Mouse (Mus musculus) natural killer cell, adult 2 months (primary cell): ENCODE results near the gene Olfr904.
"Not testable (repeated sequence)": the region's sequence is repeated elsewhere in the genome, so short reads cannot be mapped to it uniquely, and the experiment has no call there.

Source experiments
- DNase-seq, 2 experiments: peaks; one replicate each; pipeline ENCODE4 v3.0.0; 2022; ENCODE audit warnings: low spot score in 2 of 2

Gene Olfr904

GRCm38 (mm10) chr9:38462844-38463243 is at the start of gene Olfr904:
Olfr904 (plus strand) TSS chr9:38463144.
- no peak for DNase-seq

GRCm38 (mm10) chr9:38413502-38413901 is 49.4 kb upstream of the Olfr904 start:
- DNase-seq = not testable (repeated sequence)

GRCm38 (mm10) chr9:38423801-38424200 is 39.1 kb upstream of the Olfr904 start:
- DNase-seq = no peak

DNA sequence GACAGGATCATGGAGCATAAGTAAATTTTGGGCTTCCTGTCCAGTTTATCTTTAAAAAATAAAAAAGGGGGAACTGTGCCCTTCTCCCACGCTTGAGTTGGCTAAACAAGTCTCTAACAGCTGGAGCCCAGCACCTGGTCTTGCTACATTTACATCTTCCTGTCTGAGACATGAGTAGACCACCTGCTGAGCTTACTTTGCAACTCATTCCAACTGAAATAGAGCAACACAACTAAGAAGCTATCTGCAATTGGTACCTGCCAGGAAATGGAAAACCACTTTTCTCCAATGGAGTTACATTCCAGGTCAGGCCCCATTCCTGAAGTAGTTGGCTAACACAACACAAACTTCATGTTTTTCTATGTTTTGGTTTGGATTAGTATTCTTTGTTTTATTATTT is 35.9 kb upstream of the Olfr904 start:
- DNase-seq = no peak

DNA sequence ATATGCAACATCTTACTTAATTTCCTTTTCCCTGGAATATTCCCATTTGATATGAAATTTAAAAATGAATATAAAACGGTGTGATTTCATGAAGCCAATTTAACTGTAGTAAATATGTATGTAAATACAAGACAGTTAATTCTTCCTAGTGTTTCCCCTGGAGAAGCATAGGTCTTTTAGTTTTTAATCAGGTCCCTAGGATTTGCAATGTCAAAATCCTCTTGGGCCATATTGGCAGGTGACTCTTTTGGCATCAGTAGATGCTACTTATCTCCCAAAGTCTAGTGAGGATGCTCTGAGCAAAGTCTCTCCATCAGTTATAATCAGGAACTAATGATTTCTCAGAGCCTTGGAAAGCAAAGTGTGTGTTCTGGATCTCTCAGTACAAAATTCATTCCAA is 33.8 kb upstream of the Olfr904 start, which contains the start of gene Olfr901:
Gene Olfr901 (plus strand): TSS at position 301 of the 400 bp plus-strand sequence.
- no peak for DNase-seq

DNA sequence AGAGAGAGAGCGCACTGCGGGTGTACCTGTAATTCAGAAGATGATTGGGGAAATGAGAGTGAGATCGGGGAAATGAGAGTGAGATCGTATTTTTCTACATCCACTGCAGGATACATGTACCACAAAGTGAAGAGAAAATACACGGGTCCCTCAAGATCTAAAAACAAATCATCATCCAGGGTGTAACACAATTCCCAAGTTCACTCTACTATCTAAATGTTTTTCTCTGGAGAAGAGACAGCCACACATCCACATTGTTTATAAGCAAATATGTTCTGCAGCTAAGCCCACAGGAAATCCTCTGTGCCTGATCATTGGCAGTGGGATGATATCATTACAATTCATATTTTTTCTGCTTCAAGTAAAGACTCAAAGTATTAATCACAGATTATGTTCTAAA is 15.6 kb upstream of the Olfr904 start, which contains the start of gene Olfr902:
Gene Olfr902 (plus strand): TSS at position 301 of the 400 bp plus-strand sequence.
- no peak for DNase-seq

GRCm38 (mm10) chr9:38470807-38471206 is 7.9 kb downstream of the Olfr904 start, which contains the start of gene Olfr905:
Olfr905 (plus strand) TSS chr9:38471107.
- no peak for DNase-seq

GRCm38 (mm10) chr9:38486785-38487184 is 23.8 kb downstream of the Olfr904 start, which contains the start of gene Olfr906:
Olfr906 (plus strand) TSS chr9:38487085.
- DNase-seq = no peak

DNA sequence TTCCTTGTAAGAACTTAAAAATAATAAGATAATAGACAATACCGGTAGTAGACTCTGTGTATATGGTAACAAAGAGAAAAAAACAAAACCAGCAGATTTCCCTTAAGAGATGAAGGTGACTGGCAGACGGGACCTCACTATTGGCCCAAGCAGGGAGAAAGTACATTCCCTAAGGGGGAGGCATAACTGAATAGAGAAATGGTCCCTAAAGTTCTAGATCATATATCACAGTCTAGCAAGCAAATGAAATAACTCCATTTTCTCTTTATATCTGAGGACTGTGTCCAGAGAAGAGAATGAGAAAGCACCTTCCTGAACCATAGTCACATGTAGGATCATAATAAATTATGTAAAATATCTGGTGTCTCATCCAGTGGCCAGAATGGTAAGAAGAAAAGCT is 32.6 kb downstream of the Olfr904 start, which contains the start of gene Olfr907:
Gene Olfr907 (plus strand): TSS at position 301 of the 400 bp plus-strand sequence.
- no peak for DNase-seq

DNA sequence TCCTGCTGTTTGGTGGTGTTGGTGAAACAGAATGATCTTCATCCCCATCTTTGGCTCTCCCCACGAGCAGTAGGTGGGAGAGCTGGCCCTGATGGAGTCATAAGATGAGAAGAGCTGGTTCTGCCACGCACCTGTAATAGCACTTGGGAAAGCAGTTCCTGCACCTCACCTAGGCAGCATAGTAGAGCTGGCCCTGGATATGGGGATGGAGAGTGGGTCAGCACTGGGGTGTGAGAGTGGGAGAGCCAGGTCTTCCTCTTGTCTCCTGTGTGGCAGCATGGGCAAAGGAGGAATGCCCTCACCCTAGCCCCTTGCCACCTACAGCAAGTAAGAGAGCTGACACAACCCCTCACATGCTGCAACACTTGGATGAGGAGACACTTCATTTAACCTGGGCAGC is 49.4 kb downstream of the Olfr904 start:
- DNase-seq = no peak
